Mouse (Mus musculus) stomach, postnatal 0 days (tissue): ENCODE data around the gene Trim66. TPM values are rescaled to one million over a fixed set of nuclear protein-coding genes. Genes with fewer than 3 reads are reported as not detected.

Experiments used
- ATAC-seq: fragments of 200-750 bp; cut with Nextera tagmentation; 2 replicates; pipeline ENCODE4 v1.8.0; 2017; ENCODE audit not compliant: low FRiP score, low TSS enrichment
- DNase-seq: peaks from one replicate; pipeline ENCODE4 v3.0.0-alpha.2; 2016; ENCODE audit warnings: low spot score
- H3K27ac ChIP-seq: fragments of 300-500 bp; sonication (generic); replicated peaks from 2 replicates; pipeline ENCODE4 v1.5.1; 2014; ENCODE audit warnings: mild to moderate bottlenecking, control low read depth
- H3K27me3 ChIP-seq: fragments of 300-500 bp; sonication (generic); 2 replicates; pipeline ENCODE4 v1.6.1; 2014; ENCODE audit warnings: low read length; ENCODE audit not compliant: control insufficient read depth, insufficient read depth
- H3K36me3 ChIP-seq: fragments of 300-500 bp; sonication (generic); 2 replicates; pipeline ENCODE4 v1.6.1; 2014; ENCODE audit warnings: low read length, mixed read lengths; ENCODE audit not compliant: control insufficient read depth, insufficient read depth
- H3K4me1 ChIP-seq: fragments of 300-500 bp; sonication (generic); replicated peaks from 2 replicates; pipeline ENCODE4 v1.6.1; 2014; ENCODE audit warnings: antibody characterized with exemption; ENCODE audit not compliant: control insufficient read depth, insufficient read depth
- H3K4me2 ChIP-seq: fragments of 300-500 bp; sonication (generic); replicated peaks from 2 replicates; pipeline ENCODE4 v1.6.1; 2014; ENCODE audit warnings: low read depth, mild to moderate bottlenecking, control low read depth, moderate library complexity
- H3K4me3 ChIP-seq: fragments of 300-500 bp; sonication (generic); 2 replicates; pipeline ENCODE4 v1.5.1; 2014; ENCODE audit warnings: low read depth, low read length, control low read depth
- H3K9ac ChIP-seq: fragments of 300-500 bp; sonication (generic); 2 replicates; pipeline ENCODE4 v1.6.1; 2014; ENCODE audit warnings: mild to moderate bottlenecking, low read length, control low read depth, mixed read lengths
- H3K9me3 ChIP-seq: fragments of 300-500 bp; sonication (generic); 2 replicates; pipeline ENCODE4 v1.6.1; 2016; ENCODE audit warnings: low read length; ENCODE audit not compliant: control insufficient read depth
- CTCF ChIP-seq: IDR thresholded peaks from 2 replicates; pipeline ENCODE4 v1.5.1; 2016; ENCODE audit warnings: antibody characterized with exemption, low read depth, mild to moderate bottlenecking, moderate library complexity
- EP300 ChIP-seq: optimal IDR thresholded peaks from 2 replicates; pipeline ENCODE3; 2016; ENCODE audit warnings: antibody characterized with exemption
- WGBS: fragments of 180-500 bp; shearing (Covaris S2); extraction: QIAGEN DNeasy Blood & Tissue Kit; methylation state at CpG from one replicate; pipeline ENCODE4 v1.1.7; 2014; 5-methylcytosine and 5-hydroxymethylcytosine counted together
- polyA plus RNA-seq: library from polyadenylated mRNA; unstranded; fragments of >200 nt; fragmentation: Nextera tagmentation; extraction: Ambion mirVana; gene quantifications from 2 replicates; pipeline ENCODE4 v1.2.1, GENCODE M21; 2015

The Trim66 gene
- polyA plus RNA-seq: 0.02 TPM in 2 replicates

- ATAC-seq (no peak), DNase-seq (no peak)
- no peak within 1 kb of the TSS for H3K4me3 ChIP-seq
- H3K36me3 ChIP-seq: no peaks in the 10 kb centered on the region
- no peak within 1 kb of the TSS for H3K9ac ChIP-seq
- TF ChIP-seq EP300 (no peak), CTCF (no peak)
- 90% methylated on average over 4 of the region's 4 CpGs for WGBS
- H3K27ac ChIP-seq: no peak within 1 kb of the TSS
- no peaks in the 10 kb centered on the region for H3K27me3 ChIP-seq
- H3K4me1 ChIP-seq: no peaks in the 10 kb centered on the region
- no peak within 1 kb of the TSS for H3K4me2 ChIP-seq
- no peaks in the 10 kb centered on the region for H3K9me3 ChIP-seq
These were observed at the start of gene Trim66 for GRCm38 (mm10) chr7:109508034-109508433. Gene Trim66 (minus strand): TSS chr7:109508134.

- no peak for DNase-seq
- Histone ChIP-seq H3K4me1 (no peaks in the 10 kb centered on the region), H3K9ac (no peak overlapping the region), H3K9me3 (no peaks in the 10 kb centered on the region), H3K27me3 (no peaks in the 10 kb centered on the region), H3K27ac (0 out of 2 replicates have a peak overlapping the region, but pooled peaks have one; percentile 25), H3K36me3 (peaks cover 12% of the 10 kb centered on the region), H3K4me3 (no peak overlapping the region), H3K4me2 (no peak overlapping the region)
- TF ChIP-seq EP300: no peak
- TF ChIP-seq CTCF: no peak
- ATAC-seq: peak; percentile 44; the same call in 1 of the 2 replicates
- WGBS: 52% methylated on average over 5 of the region's 5 CpGs
These were observed 38.8 kb upstream of the Trim66 start for GRCm38 (mm10) chr7:109546726-109547125.

- peak; percentile 21; the same call in 1 of the 2 replicates for TF ChIP-seq CTCF
- no peak for TF ChIP-seq EP300
- H3K36me3 ChIP-seq: peaks cover 16% of the 10 kb centered on the region
- no peak overlapping the region for H3K4me3 ChIP-seq
- 75% methylated on average over 2 of the region's 2 CpGs for WGBS
- H3K9me3 ChIP-seq: no peaks in the 10 kb centered on the region
- 0 out of 2 replicates have a peak overlapping the region, but pooled peaks have one; percentile 25 for H3K27ac ChIP-seq
- no peak overlapping the region for H3K9ac ChIP-seq
- no peak for DNase-seq
- H3K4me2 ChIP-seq: no peak overlapping the region
- H3K27me3 ChIP-seq: no peaks in the 10 kb centered on the region
- ATAC-seq: no peak
- H3K4me1 ChIP-seq: no peaks in the 10 kb centered on the region
These were observed 38.3 kb upstream of the Trim66 start for GRCm38 (mm10) chr7:109546186-109546585.

GRCm38 (mm10) chr7:109545255-109545993, 37.5 kb upstream of the Trim66 start:
- no peaks in the 10 kb centered on the region for H3K4me1 ChIP-seq
- no peak for TF ChIP-seq EP300
- TF ChIP-seq CTCF: no peak
- WGBS: 56% methylated on average over 10 of the region's 10 CpGs
- H3K36me3 ChIP-seq: peaks cover 16% of the 10 kb centered on the region
- H3K9me3 ChIP-seq: no peaks in the 10 kb centered on the region
- H3K9ac ChIP-seq: no peak overlapping the region
- H3K4me2 ChIP-seq: no peak overlapping the region
- H3K27me3 ChIP-seq: no peaks in the 10 kb centered on the region
- DNase-seq (no peak), ATAC-seq (peak; percentile 63; the same call in 1 of the 2 replicates)
- no peak overlapping the region for H3K4me3 ChIP-seq
- H3K27ac ChIP-seq: peak overlapping the region; percentile 80

GRCm38 (mm10) chr7:109544792-109545191, 36.9 kb upstream of the Trim66 start:
- H3K27ac ChIP-seq: peak overlapping the region; percentile 59; the same call in 1 of the 2 replicates
- H3K9me3 ChIP-seq: no peaks in the 10 kb centered on the region
- peaks cover 16% of the 10 kb centered on the region for H3K36me3 ChIP-seq
- ATAC-seq (no peak), DNase-seq (no peak)
- no peak overlapping the region for H3K4me3 ChIP-seq
- no peaks in the 10 kb centered on the region for H3K27me3 ChIP-seq
- 66% methylated on average over 5 of the region's 5 CpGs for WGBS
- H3K4me1 ChIP-seq: no peaks in the 10 kb centered on the region
- TF ChIP-seq CTCF (no peak), EP300 (no peak)
- H3K9ac ChIP-seq: no peak overlapping the region
- no peak overlapping the region for H3K4me2 ChIP-seq

- 87% methylated on average over 3 of the region's 3 CpGs for WGBS
- Histone ChIP-seq H3K4me2 (no peak overlapping the region), H3K27me3 (no peaks in the 10 kb centered on the region)
These were observed 34.4 kb upstream of the Trim66 start for GRCm38 (mm10) chr7:109542364-109542628.

More at GRCm38 (mm10) chr7:109542364-109542628, 34.4 kb upstream of the Trim66 start:
- Histone ChIP-seq H3K9me3 (no peaks in the 10 kb centered on the region), H3K9ac (no peak overlapping the region), H3K27ac (peak overlapping the region; percentile 24; the same call in 1 of the 2 replicates), H3K4me3 (no peak overlapping the region), H3K36me3 (peaks cover 19% of the 10 kb centered on the region), H3K4me1 (no peaks in the 10 kb centered on the region)
- DNase-seq (no peak), ATAC-seq (no peak)
- TF ChIP-seq EP300: no peak
- no peak for TF ChIP-seq CTCF
